Mouse (Mus musculus) hindlimb bud, embryonic 11.5 days (tissue): ENCODE measurements around the gene AC140267.1.

Experiments used
- DNase-seq: peaks from one replicate; pipeline ENCODE4 v3.0.0-alpha.2; 2012; ENCODE audit warnings: low read depth, low spot score; ENCODE audit errors: extremely low spot score

AC140267.1 gene

DNA sequence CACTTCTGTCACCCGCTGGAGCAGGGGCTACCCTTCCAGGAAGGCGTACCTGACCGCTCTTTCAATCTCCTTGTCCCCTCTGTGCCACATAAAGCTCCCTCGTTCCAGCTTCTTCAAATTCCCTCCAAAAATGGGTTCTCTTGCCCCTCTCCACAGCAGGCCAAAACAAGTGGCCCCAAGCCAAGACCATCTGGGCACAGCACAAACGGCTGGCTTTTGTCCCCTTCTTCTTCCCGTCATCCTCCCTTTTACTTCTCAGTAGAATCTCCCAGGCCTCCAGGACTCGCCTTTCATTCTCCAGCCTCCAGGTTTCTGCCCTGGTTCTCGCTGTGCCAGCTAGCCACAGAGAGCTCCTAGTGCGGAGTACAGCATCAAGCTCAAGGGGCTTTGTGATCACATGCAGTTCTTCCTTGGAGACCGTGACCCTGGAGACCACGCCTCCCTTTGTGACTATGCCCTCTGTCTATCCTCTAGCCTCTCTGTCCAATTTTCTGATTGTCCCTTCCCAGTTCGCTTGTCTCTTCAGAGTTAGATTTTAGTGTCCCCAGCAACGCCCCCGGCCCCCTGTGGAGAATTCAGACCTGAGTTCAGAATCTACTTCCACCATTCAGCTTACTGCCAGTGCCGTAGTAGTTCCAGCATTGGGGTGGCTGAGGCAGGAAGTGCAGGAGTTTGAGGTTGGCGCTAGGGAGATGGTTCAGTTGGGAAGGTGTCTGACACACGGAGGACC, 7.4 kb upstream of the AC140267.1 start:
- no peak for DNase-seq

- no peak for DNase-seq
Measured at GRCm38 (mm10) chr15:80232331-80232730, 3.3 kb upstream of the AC140267.1 start.

GRCm38 (mm10) chr15:80233053-80233452, 2.6 kb upstream of the AC140267.1 start:
- no peak for DNase-seq

DNA sequence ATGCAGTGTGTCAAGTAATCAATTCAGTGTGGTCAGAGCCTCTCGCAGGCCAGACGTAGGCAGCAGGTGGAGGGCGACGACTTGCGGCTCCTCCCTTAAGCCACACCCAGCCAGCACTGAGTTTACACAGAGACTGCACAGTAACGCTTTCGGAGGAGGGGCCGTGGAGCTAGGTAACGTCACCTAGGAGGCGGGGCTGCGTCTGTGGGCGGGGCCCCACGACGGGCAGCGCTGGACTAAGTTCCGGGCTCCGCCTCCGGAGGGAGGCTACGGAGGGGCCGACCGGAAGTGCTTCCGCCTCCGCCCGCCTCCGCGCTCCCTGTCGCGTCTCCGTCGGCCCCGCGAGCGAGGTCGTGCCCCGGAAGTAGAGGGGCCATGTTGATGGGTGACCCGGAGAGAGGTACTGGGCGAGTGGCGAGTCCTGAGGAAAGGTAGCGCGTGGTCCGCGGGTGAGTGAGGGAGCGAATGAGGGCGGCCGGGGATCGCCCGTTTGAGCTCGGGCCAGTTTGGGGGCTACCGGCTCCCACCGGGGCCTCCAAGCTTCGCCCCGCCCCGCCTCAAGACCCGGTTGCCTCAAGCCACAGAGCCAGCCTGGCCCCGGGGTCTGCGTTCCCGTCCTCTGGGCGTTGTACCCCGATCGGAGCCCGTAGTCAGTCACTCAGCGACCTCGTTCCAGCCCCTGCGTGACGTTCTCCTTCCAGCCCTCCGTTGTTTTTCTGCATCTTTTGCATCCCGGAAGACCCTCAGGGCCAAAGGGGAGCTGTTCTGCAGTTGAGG, 1.7 kb upstream of the AC140267.1 start, which contains the start of gene Mief1:
Mief1 (plus strand) TSS at position 286 of the 777 bp plus-strand sequence.
- peak; percentile 92 for DNase-seq

DNA sequence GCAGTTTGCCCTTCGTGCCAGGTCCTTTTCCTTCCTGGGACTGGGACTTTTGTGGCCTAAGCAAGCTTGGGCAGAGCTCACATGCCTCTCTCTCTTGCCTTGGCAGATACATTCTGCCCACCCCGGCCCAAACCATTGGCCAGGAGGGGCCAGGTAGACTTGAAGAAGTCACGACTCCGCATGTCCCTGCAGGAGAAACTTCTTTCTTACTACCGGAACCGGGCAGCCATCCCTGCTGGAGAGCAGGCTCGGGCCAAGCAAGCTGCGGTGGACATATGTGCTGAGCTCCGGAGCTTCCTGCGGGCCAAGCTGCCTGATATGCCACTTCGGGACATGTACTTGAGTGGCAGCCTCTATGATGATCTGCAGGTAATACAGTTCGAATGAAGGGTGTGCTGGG, 12.5 kb downstream of the AC140267.1 start:
- DNase-seq, result no peak

- DNase-seq, result no peak
Measured at GRCm38 (mm10) chr15:80248596-80248995, 13.0 kb downstream of the AC140267.1 start.

GRCm38 (mm10) chr15:80249672-80250071, 14.0 kb downstream of the AC140267.1 start:
- DNase-seq, result no peak

DNA sequence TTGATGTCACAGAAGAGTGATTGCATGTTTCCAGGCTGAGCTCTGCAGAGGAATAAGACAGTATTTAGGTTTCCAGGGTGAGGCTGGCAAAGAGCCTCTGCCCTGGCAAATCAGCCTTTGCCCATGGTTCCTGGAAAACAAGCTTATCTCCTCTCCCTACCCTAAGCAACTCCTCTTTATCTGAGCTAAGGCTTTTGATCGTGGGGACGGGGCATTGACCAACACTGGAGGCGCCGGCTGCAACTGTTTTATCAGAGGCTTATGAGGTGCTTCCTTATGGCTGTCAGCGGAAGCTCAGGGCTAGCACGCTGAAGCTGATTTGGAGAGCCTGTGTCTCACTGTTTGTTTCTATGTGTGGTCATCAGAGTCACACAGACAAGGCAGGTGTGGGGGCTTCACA, 15.0 kb downstream of the AC140267.1 start:
- no peak for DNase-seq

GRCm38 (mm10) chr15:80253530-80253929, 17.9 kb downstream of the AC140267.1 start:
- peak; percentile 63 for DNase-seq

DNA sequence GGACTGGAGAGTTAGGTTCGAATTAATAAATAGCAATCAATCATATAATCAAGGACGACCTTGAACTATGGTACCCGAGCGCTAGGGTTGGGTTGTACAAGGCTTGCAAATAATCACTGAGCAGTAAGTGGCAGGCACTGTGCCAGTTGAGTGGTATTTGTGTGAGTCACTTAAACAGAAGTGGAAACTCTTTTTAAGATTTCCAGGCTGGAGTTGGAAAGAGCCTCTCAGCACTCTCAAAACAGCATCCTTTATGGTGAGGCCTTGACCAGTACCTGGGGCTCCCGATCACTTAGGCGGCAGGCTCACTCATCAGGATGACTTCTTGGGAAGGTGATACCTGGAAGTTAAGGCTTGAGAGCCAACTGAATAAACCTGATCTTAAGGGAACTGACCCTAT, 18.6 kb downstream of the AC140267.1 start:
- no peak for DNase-seq

GRCm38 (mm10) chr15:80254847-80255645, 19.4 kb downstream of the AC140267.1 start, which contains the start of gene Atf4:
Atf4 (plus strand) TSS chr15:80255184.
- peak; percentile 97 for DNase-seq

DNA sequence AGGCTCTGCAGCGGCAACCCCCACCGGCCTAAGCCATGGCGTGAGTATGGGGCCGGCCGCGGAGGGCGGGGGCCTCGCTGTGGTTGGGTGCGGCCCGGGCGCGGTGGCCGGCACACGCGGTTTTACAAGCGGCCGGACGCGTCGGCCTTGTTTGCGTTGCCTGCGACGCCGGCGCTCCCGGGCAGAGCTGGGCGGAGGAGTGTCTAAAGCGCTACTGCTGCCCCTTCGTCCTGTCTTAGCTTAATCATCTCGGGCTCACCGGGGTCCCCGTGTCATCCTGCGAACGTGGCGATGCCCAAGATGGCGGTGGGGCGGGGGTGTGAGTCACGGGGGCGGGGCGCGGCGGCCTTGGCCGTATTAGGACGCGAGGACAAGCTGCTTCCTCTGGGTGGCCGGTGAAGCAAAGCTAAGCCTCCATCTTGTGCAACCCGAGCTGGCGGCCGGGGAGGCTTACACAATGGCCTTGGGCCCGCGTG, 20.0 kb downstream of the AC140267.1 start:
- DNase-seq, result no peak

GRCm38 (mm10) chr15:80256242-80256641, 20.6 kb downstream of the AC140267.1 start:
- DNase-seq, result no peak

DNA sequence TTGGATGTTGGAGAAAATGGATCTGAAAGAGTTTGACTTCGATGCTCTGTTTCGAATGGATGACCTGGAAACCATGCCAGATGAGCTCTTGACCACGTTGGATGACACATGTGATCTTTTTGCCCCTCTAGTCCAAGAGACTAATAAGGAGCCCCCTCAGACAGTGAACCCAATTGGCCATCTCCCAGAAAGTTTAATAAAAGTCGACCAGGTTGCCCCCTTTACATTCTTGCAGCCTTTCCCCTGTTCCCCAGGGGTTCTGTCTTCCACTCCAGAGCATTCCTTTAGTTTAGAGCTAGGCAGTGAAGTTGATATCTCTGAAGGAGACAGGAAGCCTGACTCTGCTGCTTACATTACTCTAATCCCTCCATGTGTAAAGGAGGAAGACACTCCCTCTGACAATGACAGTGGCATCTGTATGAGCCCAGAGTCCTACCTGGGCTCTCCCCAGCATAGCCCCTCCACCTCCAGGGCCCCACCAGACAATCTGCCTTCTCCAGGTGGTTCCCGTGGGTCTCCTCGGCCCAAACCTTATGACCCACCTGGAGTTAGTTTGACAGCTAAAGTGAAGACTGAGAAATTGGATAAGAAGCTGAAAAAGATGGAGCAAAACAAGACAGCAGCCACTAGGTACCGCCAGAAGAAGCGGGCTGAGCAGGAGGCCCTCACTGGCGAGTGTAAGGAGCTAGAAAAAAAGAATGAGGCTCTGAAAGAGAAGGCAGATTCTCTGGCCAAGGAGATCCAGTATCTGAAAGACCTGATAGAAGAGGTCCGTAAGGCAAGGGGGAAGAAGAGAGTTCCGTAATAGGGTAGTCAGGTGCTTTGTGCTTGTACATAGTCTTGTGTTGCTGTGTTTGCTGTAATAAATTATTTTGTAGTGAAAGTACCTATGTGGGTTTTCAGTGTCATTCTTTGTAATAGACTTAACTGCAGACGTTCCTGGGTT, 21.3 kb downstream of the AC140267.1 start:
- no peak for DNase-seq

- DNase-seq, result no peak
Measured at GRCm38 (mm10) chr15:80257602-80258239, 22.1 kb downstream of the AC140267.1 start.

DNA sequence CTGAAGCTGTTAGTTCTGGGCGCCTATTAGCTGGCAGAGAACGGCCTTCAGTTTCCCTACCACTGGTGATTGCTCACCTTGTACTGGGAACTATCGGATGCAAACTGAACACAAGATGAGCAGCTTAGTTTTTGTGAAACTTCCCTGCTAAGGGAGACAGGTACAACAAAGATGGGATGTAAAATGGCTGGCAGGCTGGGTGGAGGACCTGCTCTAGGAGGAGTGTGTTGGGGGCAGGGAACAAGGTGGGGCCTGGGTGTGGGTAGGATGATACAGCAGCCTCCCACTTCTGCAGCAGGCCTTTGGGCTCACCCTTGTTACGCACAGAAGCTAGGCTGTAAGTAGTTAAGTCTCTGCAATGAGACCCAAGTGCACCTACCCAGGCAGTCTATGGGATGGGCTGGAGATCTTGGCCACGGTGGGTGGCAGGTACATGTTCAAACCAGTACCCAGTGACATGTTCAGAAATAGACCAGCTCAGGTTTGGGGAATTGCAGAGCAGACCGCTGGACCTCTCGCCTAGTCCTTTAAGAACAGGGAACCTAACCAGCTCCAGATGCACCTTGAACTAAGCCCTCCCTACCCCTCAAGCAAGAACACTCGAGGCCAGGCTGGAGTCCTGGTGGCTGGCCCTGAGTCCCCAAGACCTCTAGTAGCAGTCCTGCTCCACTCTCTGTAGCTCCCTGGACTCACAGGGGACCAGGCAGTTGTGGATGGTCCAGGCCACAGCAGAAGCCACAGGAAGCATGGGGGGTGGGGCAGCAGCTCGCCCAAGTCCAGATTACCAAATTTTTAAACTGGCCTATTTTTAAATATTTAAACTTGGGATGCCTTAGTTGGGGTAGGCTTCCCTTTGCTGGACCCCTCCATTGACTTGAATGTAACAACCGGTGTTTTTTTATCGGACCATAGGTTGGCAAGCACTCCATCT, 22.9 kb downstream of the AC140267.1 start:
- DNase-seq, result no peak

DNA sequence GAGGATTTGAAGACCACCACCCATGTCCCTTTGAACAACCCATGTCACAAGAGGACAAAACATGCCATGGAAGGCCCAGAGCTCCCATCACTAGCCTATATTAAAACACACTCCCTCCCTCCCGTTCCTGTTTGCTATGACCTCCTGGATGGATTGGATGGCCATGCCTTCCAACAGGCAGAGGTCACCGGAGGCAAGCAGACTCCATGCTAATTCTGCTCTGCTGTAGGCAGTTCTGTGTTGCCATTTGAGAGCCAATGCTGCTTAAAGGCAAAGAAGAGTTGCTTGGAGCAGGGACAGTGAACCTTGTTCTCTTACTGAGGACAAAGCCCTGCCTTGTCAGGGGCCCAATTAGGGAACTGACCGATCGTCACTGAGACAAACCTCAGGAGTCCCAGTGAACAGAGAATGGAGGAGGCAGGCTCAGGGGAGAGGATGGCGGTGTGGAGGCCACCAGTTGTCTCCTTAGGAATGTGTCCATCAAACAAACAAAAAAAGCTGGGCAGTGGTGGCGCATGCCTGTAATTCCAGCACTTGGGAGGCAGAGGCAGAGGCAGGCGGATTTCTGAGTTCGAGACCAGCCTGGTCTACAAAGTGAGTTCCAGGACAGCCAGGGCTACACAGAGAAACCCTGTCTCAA, 23.9 kb downstream of the AC140267.1 start:
- no peak for DNase-seq

- DNase-seq, result peak; percentile 67
Measured at GRCm38 (mm10) chr15:80260677-80261076, 25.0 kb downstream of the AC140267.1 start.
